Mouse (Mus musculus): Measurements from ENCODE around the gene Nanp. TPM values are rescaled to one million over a fixed set of nuclear protein-coding genes. Genes with fewer than 3 reads are reported as not detected.

Gene Nanp
- 5.8 TPM for polyA plus RNA-seq (2014; fragmentation: Illumina TruSeq; extraction: RNeasy Lipid Tissue Mini Kit (QIAGEN cat#74804); ENCODE audit: insufficient read depth, low read depth, low replicate concordance)

GRCm38 (mm10) chr2:151039232-151039695 lies at the start of gene Nanp, which contains the start of gene Ninl:
Nanp (minus strand) TSS chr2:151039398.
Ninl (minus strand) TSS chr2:151039382.

Other genes starting within 250 kb of the Nanp start
- gene Abhd12, start 134.7 kb downstream of the Nanp start, polyA plus RNA-seq (2014; fragmentation: Illumina TruSeq; extraction: RNeasy Lipid Tissue Mini Kit (QIAGEN cat#74804); ENCODE audit: insufficient read depth, low read depth, low replicate concordance) = 59.5 TPM
- gene Gins1, start 134.0 kb downstream of the Nanp start, polyA plus RNA-seq (2014; fragmentation: Illumina TruSeq; extraction: RNeasy Lipid Tissue Mini Kit (QIAGEN cat#74804); ENCODE audit: insufficient read depth, low read depth, low replicate concordance) = 2.0 TPM
- 1.4 TPM for gene Ninl, start within 50 bp of the Nanp start, polyA plus RNA-seq (2014; fragmentation: Illumina TruSeq; extraction: RNeasy Lipid Tissue Mini Kit (QIAGEN cat#74804); ENCODE audit: insufficient read depth, low read depth, low replicate concordance)
- gene Gm14151, start 53.0 kb upstream of the Nanp start, polyA plus RNA-seq (2014; fragmentation: Illumina TruSeq; extraction: RNeasy Lipid Tissue Mini Kit (QIAGEN cat#74804); ENCODE audit: insufficient read depth, low read depth, low replicate concordance) = not detected
- not detected for gene Gm14147, start 58.8 kb upstream of the Nanp start, polyA plus RNA-seq (2014; fragmentation: Illumina TruSeq; extraction: RNeasy Lipid Tissue Mini Kit (QIAGEN cat#74804); ENCODE audit: insufficient read depth, low read depth, low replicate concordance)